Mouse (Mus musculus) erythroblast, embryonic 14.5 days (primary cell): ENCODE results near the gene Ccdc83.

Source experiments
- GATA1 ChIP-seq: IDR thresholded peaks from 2 replicates; pipeline ENCODE4 v1.6.1; 2012; ENCODE audit warnings: low read length, inconsistent platforms, mixed read lengths
- TAL1 ChIP-seq: IDR thresholded peaks from 3 replicates; pipeline ENCODE4 v1.6.1; 2012; ENCODE audit warnings: low read length, inconsistent platforms, mixed read lengths

GRCm38 (mm10) chr7:90221487-90221886, 44.1 kb downstream of the Ccdc83 start:
- TF ChIP-seq TAL1, result no peak
- TF ChIP-seq GATA1, result no peak
